Mouse (Mus musculus) embryonic facial prominence, embryonic 11.5 days (tissue): Measurements from ENCODE around the gene Zfp865. TPM values are rescaled to one million over a fixed set of nuclear protein-coding genes. Genes with fewer than 3 reads are reported as not detected.

Experiments used
- ATAC-seq: fragments of 200-750 bp; cut with Nextera tagmentation; replicated peaks from 2 replicates; pipeline ENCODE4 v1.8.0; 2017; ENCODE audit warnings: low read depth; ENCODE audit not compliant: insufficient number of reproducible peaks, low FRiP score, low TSS enrichment
- DNase-seq: peaks from one replicate; pipeline ENCODE4 v3.0.0-alpha.2; 2015; ENCODE audit warnings: low spot score
- H3K27ac ChIP-seq: fragments of 300-500 bp; sonication (generic); replicated peaks from 2 replicates; pipeline ENCODE4 v1.5.1; 2014; ENCODE audit warnings: mild to moderate bottlenecking, low read depth, low read length, control low read depth
- H3K27me3 ChIP-seq: fragments of 300-500 bp; sonication (generic); 2 replicates; pipeline ENCODE4 v1.6.1; 2014; ENCODE audit warnings: mild to moderate bottlenecking, low read length, moderate library complexity, mixed read lengths; ENCODE audit not compliant: control insufficient read depth, insufficient read depth
- H3K36me3 ChIP-seq: fragments of 300-500 bp; sonication (generic); replicated peaks from 2 replicates; pipeline ENCODE4 v1.6.1; 2014; ENCODE audit warnings: low read depth, mild to moderate bottlenecking, low read length, moderate library complexity, mixed read lengths; ENCODE audit not compliant: control insufficient read depth, insufficient read depth
- H3K4me1 ChIP-seq: fragments of 300-500 bp; sonication (generic); 2 replicates; pipeline ENCODE4 v1.6.1; 2014; ENCODE audit warnings: low read length, mixed read lengths; ENCODE audit not compliant: control insufficient read depth, insufficient read depth
- H3K4me2 ChIP-seq: fragments of 300-500 bp; sonication (generic); 2 replicates; pipeline ENCODE4 v1.6.1; 2014; ENCODE audit warnings: low read depth, mild to moderate bottlenecking, control low read depth, low read length, moderate library complexity
- H3K4me3 ChIP-seq: fragments of 300-500 bp; sonication (generic); 2 replicates; pipeline ENCODE4 v1.5.1; 2014; ENCODE audit warnings: low read depth, low read length, control low read depth
- H3K9ac ChIP-seq: fragments of 300-500 bp; sonication (generic); replicated peaks from 2 replicates; pipeline ENCODE4 v1.6.1; 2014; ENCODE audit warnings: mild to moderate bottlenecking, control low read depth, low read length
- H3K9me3 ChIP-seq: fragments of 300-500 bp; sonication (generic); replicated peaks from 2 replicates; pipeline ENCODE4 v1.6.1; 2016; ENCODE audit warnings: mild to moderate bottlenecking, low read length, inconsistent platforms, mixed read lengths; ENCODE audit not compliant: control insufficient read depth
- WGBS: fragments of 180-500 bp; shearing (Covaris S2); extraction: QIAGEN DNeasy Blood & Tissue Kit; methylation state at CpG from one replicate; pipeline ENCODE4 v1.1.7; 2014; 5-methylcytosine and 5-hydroxymethylcytosine counted together
- polyA plus RNA-seq: library from polyadenylated mRNA; unstranded; fragments of >200 nt; fragmentation: Nextera tagmentation; extraction: Ambion mirVana; gene quantifications from 2 replicates; pipeline ENCODE4 v1.2.1, GENCODE M21; 2014

The Zfp865 gene
- polyA plus RNA-seq, 1 experiment from 2014 or later = 4.5 TPM

DNA sequence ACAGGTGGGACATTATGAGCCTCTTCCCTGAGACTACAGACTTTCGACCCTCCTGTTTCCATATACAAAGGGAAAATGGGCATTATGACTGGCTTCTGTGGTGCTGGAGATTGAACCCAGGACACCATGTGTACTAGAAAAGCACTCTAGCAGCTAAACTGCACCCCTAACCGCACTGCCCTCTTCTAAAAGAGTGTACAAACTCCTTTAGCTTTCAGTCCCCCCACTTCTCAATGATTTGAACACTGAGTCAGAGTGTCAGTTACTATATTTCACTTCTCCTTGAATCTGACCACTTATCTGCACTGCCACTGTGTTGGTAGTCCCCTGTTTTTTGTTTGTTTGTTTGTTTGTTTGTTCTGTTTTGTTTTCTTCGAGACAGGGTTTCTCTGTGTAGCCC is 13.6 kb downstream of the Zfp865 start, which contains the start of gene 4632433K11Rik:
Gene 4632433K11Rik (plus strand): TSS at position 301 of the 400 bp plus-strand sequence.
- Histone ChIP-seq H3K9me3 (peaks cover 28% of the 10 kb centered on the region), H3K36me3 (peaks cover 44% of the 10 kb centered on the region), H3K27ac (no peak within 1 kb of the TSS), H3K27me3 (no peaks in the 10 kb centered on the region), H3K4me2 (no peak within 1 kb of the TSS), H3K4me3 (no peak within 1 kb of the TSS), H3K9ac (no peak within 1 kb of the TSS), H3K4me1 (no peaks in the 10 kb centered on the region)
- ATAC-seq = no peak
- WGBS = 85% methylated on average over 3 of the region's 3 CpGs
- no peak for DNase-seq

DNA sequence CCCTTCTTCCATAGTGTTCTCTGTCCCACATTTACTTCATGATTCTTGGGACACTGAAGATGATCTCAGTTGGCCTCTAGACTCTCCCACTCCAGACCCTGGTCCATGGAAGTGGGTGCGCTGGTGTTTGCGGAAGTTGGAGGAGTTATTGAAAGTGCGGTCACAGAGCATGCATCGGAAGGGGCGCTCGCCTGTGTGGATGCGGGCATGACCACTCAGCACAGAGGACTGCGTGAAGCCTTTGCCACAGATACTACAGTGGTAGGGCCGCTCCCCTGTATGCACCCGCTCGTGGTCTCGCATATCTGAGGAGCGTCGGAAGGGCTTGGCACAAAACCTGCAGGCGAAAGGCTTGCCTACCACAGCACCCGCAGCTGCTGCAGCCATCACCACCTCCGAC is 15.5 kb downstream of the Zfp865 start:
- Histone ChIP-seq H3K4me1 (no peaks in the 10 kb centered on the region), H3K4me2 (no peak overlapping the region), H3K27ac (no peak overlapping the region), H3K9ac (no peak overlapping the region), H3K4me3 (no peak overlapping the region), H3K27me3 (no peaks in the 10 kb centered on the region), H3K36me3 (peaks cover 26% of the 10 kb centered on the region), H3K9me3 (peaks cover 14% of the 10 kb centered on the region)
- ATAC-seq (no peak), DNase-seq (no peak)
- WGBS = 93% methylated on average over 17 of the region's 17 CpGs

DNA sequence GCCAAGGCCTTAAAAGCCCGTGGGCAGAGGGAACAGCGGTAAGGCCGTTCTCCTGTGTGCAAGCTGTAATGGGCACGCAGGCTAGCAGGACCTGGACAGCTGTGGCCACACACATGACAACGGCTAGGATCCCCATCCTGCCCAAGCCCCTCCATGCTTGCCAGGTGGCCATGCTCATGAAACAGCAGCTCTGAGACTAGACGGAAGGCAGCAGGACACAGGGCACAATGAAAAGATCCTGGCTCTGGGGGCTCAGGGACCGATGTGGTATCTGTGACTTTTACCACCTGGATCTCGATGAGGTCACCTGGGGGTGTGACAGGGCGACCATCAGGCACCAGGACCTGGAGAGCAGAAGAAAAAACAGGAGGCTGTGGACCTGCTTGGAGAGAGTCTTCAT is 16.0 kb downstream of the Zfp865 start:
- 92% methylated on average over 9 of the region's 9 CpGs for WGBS
- Histone ChIP-seq H3K27me3 (no peaks in the 10 kb centered on the region), H3K4me2 (no peak overlapping the region), H3K9ac (no peak overlapping the region), H3K9me3 (peaks cover 9% of the 10 kb centered on the region), H3K4me1 (no peaks in the 10 kb centered on the region), H3K4me3 (no peak overlapping the region), H3K27ac (no peak overlapping the region), H3K36me3 (peaks cover 21% of the 10 kb centered on the region)
- DNase-seq (no peak), ATAC-seq (no peak)

DNA sequence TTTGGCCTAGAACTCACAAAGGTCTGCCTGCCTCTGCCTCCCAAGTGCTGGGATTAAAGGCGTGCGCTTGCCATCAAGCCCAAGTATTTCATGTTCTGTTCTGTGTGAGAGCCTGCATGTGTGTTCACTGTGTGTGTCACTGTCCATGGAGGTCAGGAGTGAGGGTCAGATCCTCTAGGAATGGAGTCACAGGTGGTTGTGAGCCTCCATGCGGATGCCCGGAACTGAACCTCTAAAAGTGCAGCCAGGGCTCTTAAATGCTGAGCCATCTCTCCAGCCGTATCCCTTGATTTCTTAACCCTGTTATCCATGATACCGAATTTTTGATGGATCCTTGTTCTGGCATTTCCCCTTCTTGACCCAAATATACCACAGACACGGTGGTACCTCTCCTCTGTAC is 16.9 kb downstream of the Zfp865 start:
- WGBS = 89% methylated on average over 7 of the region's 7 CpGs
- no peak overlapping the region for H3K4me2 ChIP-seq

DNA sequence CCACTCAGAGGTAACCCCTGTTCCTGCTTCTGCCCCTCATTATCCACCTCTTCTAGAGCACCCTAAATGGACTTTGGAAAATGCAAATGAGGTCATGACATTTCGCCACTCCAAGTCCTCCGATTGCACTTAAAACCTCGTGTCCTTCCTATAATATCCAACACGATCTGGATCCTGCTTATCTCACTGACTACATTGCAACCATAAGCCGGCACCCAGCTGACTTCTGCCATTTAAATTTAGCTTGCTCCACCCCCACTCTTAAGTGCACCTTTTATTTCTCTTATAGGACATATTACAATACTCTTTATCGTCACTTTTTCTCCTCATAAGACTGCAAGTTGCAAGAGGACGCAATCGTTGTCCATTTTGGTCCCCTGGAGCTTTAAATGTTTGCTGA is 17.3 kb downstream of the Zfp865 start:
- DNase-seq = no peak
- H3K36me3 ChIP-seq = peaks cover 8% of the 10 kb centered on the region
- no peaks in the 10 kb centered on the region for H3K4me1 ChIP-seq
- H3K9ac ChIP-seq = no peak overlapping the region
- no peak for ATAC-seq
- WGBS = 84% methylated on average over 8 of the region's 8 CpGs
- no peak overlapping the region for H3K27ac ChIP-seq
- H3K9me3 ChIP-seq = no peaks in the 10 kb centered on the region
- H3K4me2 ChIP-seq = peak overlapping the region; percentile 38; the same call in 1 of the 2 replicates
- peak overlapping the region; percentile 57 for H3K4me3 ChIP-seq
- H3K27me3 ChIP-seq = no peaks in the 10 kb centered on the region

More for the DNA sequence above, 16.9 kb downstream of the Zfp865 start:
- Histone ChIP-seq H3K9me3 (no peaks in the 10 kb centered on the region), H3K27ac (no peak overlapping the region), H3K36me3 (peaks cover 12% of the 10 kb centered on the region), H3K9ac (no peak overlapping the region), H3K4me3 (no peak overlapping the region), H3K4me1 (no peaks in the 10 kb centered on the region), H3K27me3 (no peaks in the 10 kb centered on the region)
- DNase-seq = no peak
- no peak for ATAC-seq

DNA sequence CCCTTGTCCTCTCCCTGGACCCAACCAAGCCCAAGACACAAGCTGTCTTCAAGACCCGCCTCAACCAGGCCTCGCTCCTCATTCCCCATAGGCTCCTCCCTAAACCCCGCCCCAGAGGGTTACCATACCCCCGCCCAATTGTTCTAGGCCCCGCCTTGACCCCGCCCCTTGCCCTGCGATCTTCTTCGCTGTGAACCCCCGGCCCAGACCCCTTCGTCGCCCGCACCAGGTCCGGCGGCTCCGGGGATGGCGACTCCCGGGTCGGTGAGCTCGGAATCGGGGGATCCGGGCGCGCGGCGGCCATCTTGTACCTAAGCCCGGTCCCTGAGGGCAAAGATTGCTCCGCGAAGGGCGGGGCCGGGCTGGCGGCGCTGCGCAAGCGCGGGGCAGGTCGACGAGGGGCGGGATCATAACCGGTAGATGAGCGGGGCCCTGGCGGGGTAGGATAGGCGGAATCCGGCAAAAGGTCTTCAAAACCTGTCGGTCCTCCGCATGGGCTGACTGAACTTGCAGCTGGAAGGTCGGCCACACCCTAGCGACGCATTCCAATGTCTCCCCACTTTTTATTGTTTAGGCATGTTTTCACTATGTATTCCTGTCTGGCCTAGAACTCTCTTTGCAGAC is 18.0 kb downstream of the Zfp865 start, which contains the start of gene Zfp784:
Gene Zfp784 (minus strand): TSS at position 338 of the 624 bp plus-strand sequence.
- peak; percentile 94 for ATAC-seq
- Histone ChIP-seq H3K27ac (peak within 1 kb of the TSS; percentile 87), H3K4me2 (peak within 1 kb of the TSS; percentile 45)

DNA sequence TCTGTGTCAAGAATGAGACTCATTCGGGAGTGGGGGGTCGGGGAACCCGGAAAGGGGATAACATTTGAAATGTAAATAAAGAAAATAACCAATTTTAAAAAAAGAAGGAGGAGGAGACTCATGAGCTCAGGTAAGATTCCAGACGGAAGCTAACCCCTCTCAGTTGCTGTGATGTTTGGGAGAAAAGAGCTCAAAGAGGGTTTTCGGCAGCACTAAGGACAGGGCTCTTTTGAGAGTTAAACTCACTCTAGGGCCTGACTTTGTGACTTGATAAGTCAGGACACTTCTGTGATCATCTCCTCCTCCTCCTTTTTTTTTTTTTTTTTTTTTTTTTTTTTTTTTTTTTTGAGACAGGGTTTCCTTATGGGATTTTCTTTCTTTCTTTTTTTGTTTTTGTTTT is 18.8 kb downstream of the Zfp865 start:
- Histone ChIP-seq H3K4me2 (peak overlapping the region; percentile 45), H3K4me1 (no peaks in the 10 kb centered on the region), H3K9me3 (no peaks in the 10 kb centered on the region), H3K36me3 (peaks cover 4% of the 10 kb centered on the region; the same call in 1 of the 2 replicates), H3K27ac (no peak overlapping the region), H3K4me3 (peak overlapping the region; percentile 57), H3K27me3 (no peaks in the 10 kb centered on the region), H3K9ac (peak overlapping the region; percentile 82)
- no peak for ATAC-seq
- 41% methylated on average over 5 of the region's 5 CpGs for WGBS
- no peak for DNase-seq

More for the DNA sequence above, 18.0 kb downstream of the Zfp865 start, which contains the start of gene Zfp784:
- Histone ChIP-seq H3K4me3 (peak within 1 kb of the TSS; percentile 57), H3K9me3 (no peaks in the 10 kb centered on the region), H3K4me1 (no peaks in the 10 kb centered on the region), H3K27me3 (no peaks in the 10 kb centered on the region), H3K36me3 (peaks cover 4% of the 10 kb centered on the region; the same call in 1 of the 2 replicates), H3K9ac (peak within 1 kb of the TSS; percentile 82)
- peak; percentile 91 for DNase-seq
- WGBS = under 1% methylated on average over 48 of the region's 48 CpGs

DNA sequence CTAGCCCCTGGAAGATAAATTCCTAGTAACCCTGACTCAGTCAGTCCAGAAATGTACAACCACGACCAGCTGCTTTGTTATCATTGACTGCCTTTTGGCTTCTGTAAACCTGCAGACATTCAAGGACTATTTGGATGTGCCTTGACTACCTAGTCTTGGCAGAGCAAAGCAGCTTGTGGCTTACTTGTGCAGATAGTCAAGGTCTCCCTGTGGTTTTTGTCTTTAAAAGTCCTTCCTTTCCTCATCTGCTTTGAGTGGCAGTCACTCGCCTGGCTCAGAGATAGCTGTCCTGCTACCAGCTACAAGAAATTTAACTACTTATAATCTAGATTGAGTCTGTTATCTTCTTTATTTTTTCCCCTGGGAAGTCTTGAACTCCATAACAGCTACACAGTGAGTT is 24.8 kb downstream of the Zfp865 start:
- no peaks in the 10 kb centered on the region for H3K36me3 ChIP-seq
- H3K4me1 ChIP-seq = no peaks in the 10 kb centered on the region
- DNase-seq = no peak
- no peaks in the 10 kb centered on the region for H3K27me3 ChIP-seq
- no peak overlapping the region for H3K27ac ChIP-seq
- no peak overlapping the region for H3K9ac ChIP-seq
- H3K4me2 ChIP-seq = no peak overlapping the region
- no peaks in the 10 kb centered on the region for H3K9me3 ChIP-seq
- 78% methylated on average over 2 of the region's 2 CpGs for WGBS
- no peak overlapping the region for H3K4me3 ChIP-seq
- ATAC-seq = no peak
